Mouse (Mus musculus) mature B cell (primary cell): ENCODE measurements around the gene Gcnt4.

ENCODE experiments used
- in situ Hi-C: fragments of 300-500 bp; cut with MboI; formaldehyde crosslinking; loops from 2 replicates; pipeline ENCODE4 v1.14.3; 2019

Gcnt4 gene

DNA sequence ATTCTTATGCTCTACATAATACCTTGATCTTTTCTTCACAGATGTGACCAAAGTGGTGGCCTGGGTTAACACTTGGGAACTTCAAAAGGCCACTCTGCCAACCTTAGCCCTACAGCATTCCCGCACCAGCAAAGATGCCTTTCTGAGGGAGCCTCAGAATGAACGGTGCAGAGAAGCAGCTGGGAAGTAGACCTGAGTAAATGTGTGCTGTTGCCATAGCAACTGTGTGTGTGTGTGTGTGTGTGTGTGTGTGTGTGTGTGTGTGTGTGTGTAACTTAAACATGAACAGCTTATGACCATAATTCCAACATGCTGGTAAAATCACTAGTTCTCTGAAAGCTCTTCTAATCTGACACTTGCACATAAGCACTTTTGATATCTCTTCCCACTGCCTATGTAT, 27.4 kb downstream of the Gcnt4 start:
- in situ Hi-C loops: no loop called here

DNA sequence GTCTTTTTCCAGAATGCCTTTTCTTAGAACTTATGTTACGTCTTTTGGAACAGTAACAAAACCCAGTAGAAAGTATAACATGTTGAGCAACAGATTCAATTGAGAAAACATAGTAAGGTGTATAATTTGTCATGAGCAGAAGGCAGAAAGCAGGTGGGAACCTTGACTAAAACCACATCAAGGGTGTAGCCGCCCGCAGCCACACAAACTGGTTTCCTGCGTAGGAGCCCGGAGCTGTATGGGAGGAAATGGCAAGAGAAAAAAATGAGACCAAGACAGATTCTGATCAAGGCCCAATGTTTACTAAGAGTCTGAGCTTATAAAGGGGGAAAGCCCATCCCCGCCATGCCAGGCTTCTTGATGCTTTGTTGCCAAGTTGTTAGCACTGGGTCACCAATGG, 32.0 kb downstream of the Gcnt4 start:
- in situ Hi-C loops: no loop called here

DNA sequence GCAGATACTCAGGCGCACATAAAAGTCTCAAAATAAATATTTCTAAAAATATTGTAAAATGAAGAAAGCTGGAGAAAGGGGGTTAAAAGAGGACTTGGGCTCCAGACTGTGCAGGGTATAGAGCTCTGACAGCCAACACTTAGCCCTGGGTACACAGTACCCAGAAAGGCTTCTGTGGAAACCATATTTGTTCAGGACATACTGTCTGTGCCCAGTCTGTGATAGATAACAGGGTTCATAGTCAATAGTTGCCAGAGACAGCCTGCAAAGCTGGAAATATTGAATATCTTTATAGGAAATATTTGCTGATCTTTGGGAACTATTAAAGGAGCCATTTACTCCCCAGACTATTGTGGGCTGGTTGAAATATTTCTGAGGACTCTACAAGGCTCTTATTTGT, 35.5 kb downstream of the Gcnt4 start:
- in situ Hi-C loops: no loop called here

DNA sequence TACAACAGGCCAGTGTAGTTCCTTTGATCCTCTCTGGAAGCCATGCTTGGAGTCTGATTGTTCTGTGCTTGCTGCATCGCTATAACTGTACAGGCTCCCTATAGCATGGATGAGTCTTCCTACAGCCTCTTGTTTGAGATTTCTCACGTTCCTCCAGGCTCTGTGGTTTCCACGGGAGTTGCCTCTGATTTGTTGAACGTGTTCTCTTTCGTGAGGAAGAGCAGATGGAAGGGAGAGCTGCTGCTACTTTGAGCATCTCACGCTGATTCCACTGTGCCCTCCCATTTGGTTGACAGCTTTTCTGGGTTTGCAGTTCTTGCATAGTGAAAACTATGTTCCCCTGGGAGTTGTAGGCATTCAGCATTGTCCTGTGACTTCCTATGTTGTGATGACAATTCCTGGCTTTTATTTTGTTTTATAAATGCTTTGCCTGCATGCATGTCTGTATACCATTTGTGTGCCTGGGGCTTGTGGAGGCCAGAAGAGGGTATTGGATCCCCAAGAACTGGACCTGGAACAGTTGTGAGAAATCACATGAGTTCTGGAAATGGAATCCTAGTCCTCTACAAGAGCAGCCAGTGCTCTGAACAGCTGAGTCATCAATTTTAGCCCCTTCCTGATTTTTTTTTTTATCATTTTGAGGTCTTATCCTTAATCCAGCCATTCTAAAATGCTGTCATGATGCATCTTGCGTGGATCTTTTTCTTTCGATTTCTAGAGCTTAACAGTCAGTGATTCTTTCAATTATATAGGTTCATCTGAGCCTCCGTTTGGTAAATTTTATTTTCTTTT, 37.1 kb downstream of the Gcnt4 start:
- in situ Hi-C loops: no loop called here

DNA sequence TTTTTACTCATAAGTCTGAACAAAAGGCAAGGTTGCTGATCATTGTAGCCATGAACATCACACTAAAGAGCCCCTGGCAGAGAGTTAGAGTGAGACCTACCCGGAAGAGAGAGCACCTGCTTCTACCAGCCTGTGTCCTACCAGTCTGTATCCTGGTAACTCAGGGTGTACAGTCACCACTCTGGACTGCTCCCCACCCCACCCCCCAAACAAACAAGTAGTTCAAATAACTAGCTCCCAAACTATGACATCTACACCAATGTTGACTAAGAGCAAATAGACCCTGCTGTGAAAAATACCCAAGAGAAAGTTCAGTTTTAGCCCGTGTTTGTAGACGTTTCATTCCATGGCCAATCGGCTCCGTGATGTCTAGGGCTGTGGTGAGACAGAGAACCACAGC, 38.3 kb downstream of the Gcnt4 start:
- in situ Hi-C loops: no loop called here

DNA sequence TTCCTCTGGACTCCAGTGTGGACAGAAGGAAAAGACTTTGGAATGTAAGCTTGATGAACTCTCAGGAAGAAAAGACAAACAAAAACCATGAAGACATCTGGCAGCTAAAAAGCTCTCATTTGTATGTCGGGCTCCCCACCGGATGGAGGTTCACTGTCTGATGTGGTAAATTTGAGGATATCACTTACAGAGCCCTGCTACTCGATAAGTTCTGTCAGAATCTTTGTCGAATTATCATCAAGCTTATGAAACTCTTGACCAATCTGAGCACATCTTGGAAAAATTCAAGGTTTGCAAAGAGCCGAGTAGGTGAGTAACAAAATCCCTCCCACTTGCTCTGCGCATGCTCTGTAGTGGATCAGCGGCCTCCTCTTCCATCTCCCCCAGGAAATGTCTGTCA, 40.5 kb downstream of the Gcnt4 start:
- in situ Hi-C loops: no loop called here

DNA sequence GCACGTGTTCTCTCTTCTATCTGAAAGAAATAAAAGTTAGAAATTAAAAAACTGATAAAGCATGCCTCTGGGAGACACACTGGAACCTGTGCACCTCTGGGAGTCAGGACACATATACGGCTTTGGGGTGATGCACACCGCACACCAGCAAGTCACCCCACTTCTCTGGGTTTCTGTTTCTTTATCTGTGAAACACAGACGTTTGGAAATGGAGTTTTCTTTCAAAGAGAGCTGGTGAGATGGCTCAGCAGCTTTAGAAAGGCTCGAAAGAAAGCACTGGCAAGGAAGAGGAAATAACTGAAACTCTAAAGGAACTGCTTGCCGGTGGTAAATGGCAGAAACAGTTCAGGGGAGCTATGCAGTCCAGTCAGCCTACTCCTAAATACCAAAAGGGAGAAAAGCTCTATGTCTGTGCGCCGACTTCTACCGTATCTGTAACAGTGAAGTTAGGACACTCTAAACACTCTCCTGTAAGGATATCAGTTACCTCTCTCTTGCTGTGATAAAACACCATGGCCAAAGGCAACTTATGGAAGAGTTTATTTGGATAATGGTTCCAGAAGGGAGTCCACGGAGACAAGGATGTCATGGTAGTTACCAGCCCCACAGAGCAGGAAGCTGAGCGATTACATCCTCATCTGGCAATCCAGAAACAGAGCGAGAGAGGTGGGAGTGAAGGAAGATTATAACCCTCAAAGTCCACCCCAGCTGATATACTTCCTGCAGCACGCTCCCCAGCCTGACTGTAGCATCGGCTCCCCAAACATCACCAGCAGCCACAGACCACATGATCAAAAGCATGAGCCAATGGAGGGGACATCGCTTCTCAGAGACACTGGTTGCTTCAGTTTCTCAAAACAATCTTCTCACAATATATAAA, 42.0 kb downstream of the Gcnt4 start:
- in situ Hi-C loops: no loop called here

DNA sequence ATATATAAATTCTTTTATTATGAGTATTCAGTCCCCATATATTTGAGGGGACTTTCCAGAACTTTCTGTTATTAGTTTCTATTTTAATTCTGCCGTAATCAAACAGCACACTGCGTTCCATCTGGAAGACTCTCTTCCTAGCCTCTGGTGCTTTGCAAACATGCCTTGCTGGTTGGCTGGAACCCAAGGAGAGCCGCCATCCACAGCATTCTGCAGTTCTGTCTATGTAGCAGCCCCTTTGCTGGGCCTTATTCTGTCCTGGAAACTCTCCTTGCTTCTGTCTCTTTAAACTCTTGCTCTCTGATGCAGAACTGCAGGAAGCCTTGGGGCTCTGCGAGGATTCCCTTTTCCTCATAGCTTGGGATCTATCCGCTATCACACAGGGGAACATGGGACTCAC, 42.6 kb downstream of the Gcnt4 start:
- in situ Hi-C loops: no loop called here

DNA sequence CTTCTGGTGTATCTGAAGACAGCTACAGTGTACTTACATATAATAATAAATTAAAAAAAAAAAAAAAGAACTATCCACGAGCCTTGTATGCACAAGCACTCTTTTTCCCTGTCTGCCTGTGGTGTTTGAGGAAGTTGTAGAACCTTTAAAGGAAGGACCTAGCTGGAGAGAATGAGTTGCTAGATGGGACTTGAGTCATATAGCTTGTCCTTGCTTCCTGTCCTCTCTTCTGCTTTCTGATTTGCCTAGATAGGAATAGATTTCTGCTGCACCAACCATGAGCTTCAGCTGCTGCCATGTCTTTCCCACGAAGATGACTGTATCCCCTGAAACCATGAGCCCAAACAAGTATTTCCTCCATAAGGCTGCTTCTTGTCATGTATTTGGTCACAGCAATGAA, 43.3 kb downstream of the Gcnt4 start:
- in situ Hi-C loops: no loop called here

DNA sequence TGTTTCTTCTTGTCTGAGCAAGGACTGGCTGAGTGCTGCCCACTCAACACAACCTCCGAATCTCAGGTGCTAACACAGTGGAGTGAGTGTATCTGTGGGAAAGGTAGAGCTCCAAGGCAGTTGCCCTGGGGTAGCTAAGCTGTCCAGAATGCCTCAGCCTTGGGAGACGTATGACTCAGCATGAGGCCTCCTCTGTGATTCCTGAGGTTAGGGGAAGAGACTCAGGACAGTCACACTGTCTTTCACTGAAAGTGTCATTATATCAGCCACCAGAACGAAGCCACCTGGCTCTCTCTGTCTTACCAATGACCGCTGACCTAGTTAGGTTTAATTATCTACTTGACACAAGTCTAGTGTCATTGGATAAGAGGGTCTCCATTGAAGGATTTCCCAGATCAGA, 46.6 kb downstream of the Gcnt4 start:
- in situ Hi-C loops: no loop called here

DNA sequence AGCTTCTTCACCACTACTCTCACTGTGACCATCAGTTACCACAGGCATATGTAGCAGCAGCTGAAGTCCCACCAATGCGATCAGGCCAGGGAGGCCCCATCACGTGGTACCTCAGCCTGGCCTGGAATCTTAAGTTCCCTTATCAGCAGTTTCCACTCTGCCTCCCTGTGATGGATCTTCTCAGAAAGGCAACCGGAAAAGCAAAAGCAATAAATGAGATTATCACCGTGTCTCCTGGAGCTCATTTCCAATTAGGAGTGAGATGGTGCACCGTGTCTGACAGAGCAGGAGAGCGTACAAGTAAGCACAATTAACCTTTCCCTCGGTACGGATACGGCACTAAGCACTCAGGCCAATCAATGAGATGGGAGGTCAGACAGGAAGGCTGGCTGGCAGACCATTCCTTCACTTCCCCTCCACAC, 47.4 kb downstream of the Gcnt4 start:
- in situ Hi-C loops: no loop called here

DNA sequence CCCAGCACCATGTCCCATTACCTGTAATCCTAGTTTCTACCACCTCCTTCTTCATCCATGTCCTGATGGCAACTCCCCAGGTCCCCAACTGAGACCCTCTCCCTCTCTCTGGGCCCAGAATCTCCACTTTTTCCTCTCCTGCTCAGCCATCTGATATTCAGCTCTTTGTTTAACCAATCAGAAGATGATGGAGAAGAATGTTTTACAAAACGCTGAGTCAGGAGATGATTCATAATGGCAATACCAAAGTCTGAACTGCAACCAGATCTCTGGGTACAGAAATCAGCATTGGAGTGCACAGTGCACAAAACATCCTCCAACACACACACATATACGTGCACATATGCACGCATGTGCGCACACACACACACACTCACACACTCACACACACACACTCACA, 48.8 kb downstream of the Gcnt4 start:
- in situ Hi-C loops: no loop called here

DNA sequence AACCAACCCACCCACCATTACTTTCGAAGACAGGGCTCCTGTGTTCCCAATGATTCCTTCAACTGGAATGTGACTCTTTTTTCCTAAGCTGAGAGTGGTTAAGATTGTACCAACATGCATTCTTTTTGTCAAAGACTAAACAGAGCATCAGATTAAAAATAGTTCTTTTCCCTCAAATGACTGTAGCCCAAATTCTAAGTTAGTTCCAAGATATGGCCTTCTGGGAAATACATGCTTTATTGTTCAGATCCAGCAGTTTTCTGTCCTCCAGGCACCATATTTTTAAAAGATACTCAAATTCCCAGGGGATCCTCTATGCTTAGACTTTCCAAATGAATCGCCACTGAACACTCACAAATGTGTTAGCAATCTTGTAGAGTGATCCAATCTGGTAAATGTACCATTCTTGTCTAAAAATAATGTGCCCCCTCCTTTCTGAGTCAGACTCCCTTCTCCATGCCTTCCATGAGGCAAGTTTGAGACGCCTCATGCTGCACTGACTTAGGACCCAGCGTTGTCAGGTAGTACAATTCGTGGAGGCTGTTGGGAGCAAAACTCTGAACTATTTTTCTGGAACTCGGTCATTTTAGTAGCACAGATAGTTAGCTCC, 52.6 kb downstream of the Gcnt4 start:
- in situ Hi-C loops: no loop called here

DNA sequence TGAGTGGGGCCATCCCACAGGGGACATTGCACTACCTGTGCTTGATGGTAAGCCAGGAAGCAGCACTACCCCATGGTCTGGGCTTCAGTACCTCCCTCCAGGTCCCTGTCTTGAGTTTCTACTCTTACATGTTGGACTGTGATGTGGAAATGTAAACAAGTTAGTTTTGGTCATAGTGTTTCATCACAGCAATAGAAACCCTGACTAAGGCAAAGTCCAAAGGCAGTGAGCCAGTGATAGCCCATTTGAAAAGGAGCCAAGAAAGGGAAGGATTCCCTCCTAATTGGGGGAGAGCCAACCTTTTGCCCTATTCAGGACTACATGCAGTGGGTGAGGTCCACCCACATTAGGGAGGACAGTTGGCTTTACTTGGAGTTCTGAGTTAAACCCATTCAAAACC, 56.1 kb downstream of the Gcnt4 start:
- in situ Hi-C loops: no loop called here

DNA sequence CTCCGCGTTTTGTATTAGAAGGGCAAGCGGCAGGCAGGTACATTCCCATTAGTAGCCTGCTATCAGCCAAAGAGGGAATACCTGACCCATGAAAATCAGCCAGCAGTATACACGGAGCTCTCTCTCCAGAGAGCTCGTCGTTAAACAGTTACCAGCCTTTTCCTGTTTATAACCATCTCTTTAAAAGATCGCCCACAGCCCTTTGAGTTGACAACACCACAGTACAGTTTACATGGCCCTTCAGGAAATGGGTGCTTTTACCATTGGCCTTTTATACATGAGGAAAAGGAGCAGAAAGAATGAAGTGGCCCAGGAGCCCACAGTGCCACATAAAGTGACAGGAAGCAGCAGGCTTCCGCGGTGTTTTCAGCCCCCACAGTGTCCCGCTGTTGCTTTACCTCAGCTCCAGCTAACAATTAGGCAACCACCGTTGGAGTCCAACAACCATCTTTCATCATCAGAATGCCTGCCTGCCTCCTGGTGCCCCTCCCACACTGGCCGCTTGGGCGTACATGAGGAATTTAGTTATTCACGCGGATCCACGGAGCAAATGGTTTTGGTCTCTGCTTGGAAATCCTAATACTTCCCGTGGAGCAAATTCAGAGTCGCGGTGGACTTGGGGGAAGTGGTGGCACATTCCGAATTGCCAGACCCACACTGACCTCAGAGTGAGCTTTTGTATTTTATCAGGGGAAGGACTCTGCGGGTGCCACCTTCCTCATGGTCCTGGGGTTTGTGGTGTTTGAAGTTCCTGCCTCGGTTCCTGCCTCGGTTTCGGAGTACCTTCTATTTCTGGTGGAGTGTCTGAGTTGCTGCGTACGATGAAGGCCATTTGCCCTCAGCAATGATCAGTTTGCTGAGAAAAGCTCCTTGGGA, 59.0 kb downstream of the Gcnt4 start:
- in situ Hi-C loops: no loop called here

DNA sequence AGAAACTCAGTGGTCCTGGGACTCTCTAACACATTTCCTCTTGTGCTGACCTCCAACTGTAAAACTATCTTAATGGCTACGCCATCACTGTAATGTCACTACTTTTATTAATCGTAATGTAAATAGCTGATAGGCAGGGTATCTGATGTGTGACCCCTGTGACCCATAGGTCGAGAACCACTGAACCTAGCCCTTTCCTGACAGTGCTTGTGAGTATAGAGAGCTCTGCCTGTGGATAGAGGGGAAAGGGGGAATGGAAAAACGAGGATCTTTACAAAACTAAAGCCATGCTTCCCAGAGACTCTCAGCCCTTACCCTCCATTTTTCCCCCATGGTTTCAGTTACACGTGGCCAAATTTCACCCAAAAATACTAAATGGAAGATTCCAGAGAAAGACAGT, 60.2 kb downstream of the Gcnt4 start:
- in situ Hi-C loops: no loop called here

DNA sequence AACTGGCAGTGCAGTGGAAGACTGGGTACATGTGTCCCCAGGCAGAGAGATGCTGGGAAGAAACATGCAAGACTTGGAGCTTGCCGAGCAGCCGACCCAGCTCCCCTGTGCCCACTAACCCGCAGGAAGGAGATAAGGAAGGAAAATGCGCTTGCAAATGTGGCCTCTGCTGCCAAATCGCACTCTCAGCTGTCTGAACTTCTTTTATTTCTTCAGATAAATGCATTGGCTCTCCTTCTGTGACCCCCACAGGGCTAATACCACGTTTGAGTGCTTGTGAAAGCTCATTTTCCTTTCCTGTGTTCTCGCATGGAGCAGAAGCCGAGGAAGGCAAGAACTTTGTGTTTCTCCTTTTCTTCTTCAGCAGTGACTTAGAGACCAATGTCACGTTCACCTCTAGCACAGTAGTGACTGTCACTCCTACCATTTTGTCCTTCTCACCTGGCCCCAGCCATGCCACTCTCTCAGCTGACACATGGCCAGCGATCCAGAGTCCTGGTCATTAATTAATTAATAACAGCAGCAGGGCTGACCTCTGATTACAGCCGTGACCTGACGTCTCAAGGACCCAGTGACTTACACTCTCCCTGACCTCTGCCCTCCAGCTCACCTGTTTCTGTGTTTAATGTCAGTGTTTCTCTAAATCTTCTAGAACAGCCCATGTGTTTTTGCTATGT, 61.2 kb downstream of the Gcnt4 start:
- in situ Hi-C loops: no loop called here

DNA sequence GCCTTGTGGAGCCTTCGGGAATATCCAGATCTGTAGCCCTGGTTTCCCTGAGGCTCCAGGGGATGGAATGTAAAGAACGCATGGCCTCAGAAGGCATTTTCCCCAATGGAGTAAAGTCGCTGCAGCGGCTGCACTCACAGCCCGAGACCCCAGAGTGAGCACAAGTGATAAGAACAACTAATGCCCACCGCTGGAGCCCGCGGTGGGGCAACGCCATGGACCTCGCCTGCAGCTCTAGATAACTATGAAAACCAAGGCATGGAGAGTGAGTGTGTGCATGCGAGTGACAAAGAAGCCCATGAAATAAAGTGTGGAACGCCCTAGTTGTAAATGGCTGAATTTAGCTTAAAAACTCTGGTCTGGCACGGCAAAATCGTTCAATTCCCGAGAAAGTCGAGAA, 64.6 kb downstream of the Gcnt4 start:
- in situ Hi-C loops: no loop called here

DNA sequence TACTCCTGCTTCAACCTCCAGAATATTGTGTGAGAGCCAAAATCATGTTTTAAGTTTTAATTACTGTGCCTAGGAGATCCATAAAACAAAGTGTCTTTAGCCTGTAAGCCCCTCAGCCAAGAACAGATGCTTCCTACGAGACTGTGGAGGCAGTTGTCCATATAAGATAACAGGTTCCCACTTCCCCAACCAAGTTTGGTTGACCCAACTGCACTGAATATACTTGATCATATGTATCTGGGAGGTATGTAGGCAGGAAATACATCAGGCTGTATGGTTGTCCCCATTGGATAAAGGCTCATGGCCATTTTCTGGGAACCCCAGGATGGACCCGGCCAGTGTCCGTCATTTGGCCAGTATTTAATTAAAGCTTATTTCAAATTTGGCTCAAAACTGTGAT, 65.6 kb downstream of the Gcnt4 start:
- in situ Hi-C loops: no loop called here

DNA sequence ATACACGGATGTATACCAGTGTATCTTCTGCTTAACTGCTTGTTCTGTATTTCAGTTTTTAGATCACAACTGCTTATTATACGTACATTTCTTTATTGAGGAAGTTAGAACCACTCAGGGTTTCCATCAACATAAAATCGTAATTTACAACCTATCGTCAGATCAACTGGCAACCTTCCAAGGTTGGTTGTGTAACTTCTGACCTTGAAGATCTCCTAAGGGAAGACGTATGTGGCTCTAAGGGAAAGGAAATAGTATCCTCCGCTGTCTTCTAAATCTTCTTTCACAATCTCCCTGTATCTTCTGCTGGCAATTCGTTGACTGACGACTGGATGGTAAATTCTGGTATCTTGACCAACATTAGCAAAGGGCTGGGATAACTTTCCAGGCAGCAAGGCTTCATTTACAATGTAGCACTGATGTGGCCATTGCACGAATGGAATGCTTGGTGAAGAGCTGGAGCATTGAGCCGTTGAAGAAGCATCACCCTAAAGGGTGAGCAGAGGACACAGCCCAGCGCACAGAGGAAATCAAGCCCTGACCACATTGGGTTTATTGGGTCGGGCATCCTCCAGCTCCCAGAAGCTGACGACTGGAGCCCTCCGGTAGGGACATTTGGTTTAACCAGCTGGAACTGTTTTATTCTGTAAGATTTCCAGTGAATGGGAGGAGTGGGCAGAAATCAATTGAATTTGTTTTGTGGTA, 66.2 kb downstream of the Gcnt4 start:
- in situ Hi-C loops: no loop called here
